In the genomic region with DNA sequence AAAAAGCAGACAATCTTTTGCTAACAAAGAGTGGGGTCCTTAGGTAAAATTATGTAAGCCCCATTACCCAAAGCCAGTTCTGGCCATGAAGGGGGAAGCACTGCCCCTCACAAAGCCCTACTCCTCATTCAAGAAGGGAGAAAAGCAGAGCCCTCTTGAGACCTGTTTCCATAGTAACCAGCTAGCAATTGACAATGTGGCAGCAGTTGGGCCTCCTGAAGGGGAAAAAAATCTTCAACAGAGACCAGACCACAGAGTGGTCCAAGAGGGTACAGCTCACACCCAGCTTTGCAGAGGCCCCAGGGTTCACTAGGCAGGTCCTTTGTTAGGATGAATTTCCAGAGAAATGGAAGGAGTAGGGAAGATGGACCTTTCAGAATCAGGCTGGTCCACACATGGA, we compare ENCODE assay signal across 9 mouse cellular contexts.
DNase-seq lines count a peak whose midpoint lies in the region; ATAC-seq lines count a peak whose summit lies in the region.
"Had no signal": no experiment of that assay in that cellular context is flagged by ENCODE, and none has a peak within 500 bp of the region (broad histone marks: within the 10 kb centered on the region; RNA-seq: fewer than 3 reads in every experiment).

No protein-coding gene starts in this region.

- no peaks in the 10 kb centered on the region for H3K36me3 ChIP-seq in embryonic facial prominence, embryonic 14.5 days (ENCODE audit: control insufficient read depth, insufficient read depth, low read length)
- H3K36me3 ChIP-seq in hindbrain, embryonic 15.5 days: no peaks in the 10 kb centered on the region

- no peaks in the 10 kb centered on the region for H3K27me3 ChIP-seq in embryonic facial prominence, embryonic 14.5 days (replicated peaks; ENCODE audit: control insufficient read depth, insufficient read depth, low read length)
- H3K27me3 ChIP-seq in hindbrain, embryonic 15.5 days: no peaks in the 10 kb centered on the region

- ATAC-seq in embryonic facial prominence, embryonic 14.5 days (ENCODE audit: low read depth): peak; percentile 33; the same call in 1 of the 2 replicates
- peak; percentile 86 for ATAC-seq in hindbrain, embryonic 15.5 days (ENCODE audit: low FRiP score, low read depth)

- H3K9ac ChIP-seq in embryonic facial prominence, embryonic 14.5 days (ENCODE audit: low read depth, low read length): no peak overlapping the region
- H3K9ac ChIP-seq in hindbrain, embryonic 15.5 days: no peak overlapping the region
- H3K9ac ChIP-seq: liver, embryonic 14.5 days had no signal

- peak; percentile 64 for DNase-seq in brain, embryonic 18.5 days (ENCODE audit: low read depth, low spot score)
- DNase-seq in embryonic facial prominence, embryonic 14.5 days (ENCODE audit: low spot score): peak; percentile 67
- DNase-seq in neural tube, embryonic 10.5 days (ENCODE audit: extremely low spot score, low spot score): peak; percentile 49
- DNase-seq in adipocyte (ENCODE audit: low spot score): no peak
- no peak for DNase-seq in layer of hippocampus, adult 18-20 months (ENCODE audit: low spot score in 2 of 2)
- DNase-seq in spleen, adult 12 weeks (ENCODE audit: low spot score): no peak
- DNase-seq: kidney, adult 18-20 months had no signal

- H3K27ac ChIP-seq in embryonic facial prominence, embryonic 14.5 days (replicated peaks; ENCODE audit: low read depth, low read length): no peak overlapping the region
- H3K27ac ChIP-seq in hindbrain, embryonic 15.5 days (replicated peaks): peak overlapping the region; percentile 78
- H3K27ac ChIP-seq: liver, embryonic 14.5 days had no signal

- H3K4me3 ChIP-seq in embryonic facial prominence, embryonic 14.5 days (ENCODE audit: low read depth, low read length): no peak overlapping the region
- H3K4me3 ChIP-seq in hindbrain, embryonic 15.5 days: no peak overlapping the region

- no peak overlapping the region for H3K4me2 ChIP-seq in embryonic facial prominence, embryonic 14.5 days (ENCODE audit: low read depth, low read length)
- H3K4me2 ChIP-seq in hindbrain, embryonic 15.5 days: no peak overlapping the region; the same call in 1 of the 2 replicates

- no peaks in the 10 kb centered on the region for H3K9me3 ChIP-seq in embryonic facial prominence, embryonic 14.5 days (ENCODE audit: control insufficient read depth, low read length)
- no peaks in the 10 kb centered on the region for H3K9me3 ChIP-seq in hindbrain, embryonic 15.5 days

- no peaks in the 10 kb centered on the region; the same call in 1 of the 2 replicates for H3K4me1 ChIP-seq in embryonic facial prominence, embryonic 14.5 days (ENCODE audit: control insufficient read depth, insufficient read depth, low read length)
- H3K4me1 ChIP-seq in hindbrain, embryonic 15.5 days (replicated peaks): peaks cover 18% of the 10 kb centered on the region

Comparison
In these comparisons a context has a peak if more than half of its experiments do, and no peak if none do; other contexts are left out.
1. DNase-seq: peak in brain, embryonic 18.5 days (single experiment), embryonic facial prominence, embryonic 14.5 days (single experiment) and neural tube, embryonic 10.5 days (single experiment); none in adipocyte (single experiment), layer of hippocampus, adult 18-20 months (0 of 2) and spleen, adult 12 weeks (single experiment).